Mouse (Mus musculus) embryonic facial prominence, embryonic 15.5 days (tissue): Measurements from ENCODE around the gene Zc3h18. TPM values are rescaled to one million over a fixed set of nuclear protein-coding genes. Genes with fewer than 3 reads are reported as not detected.

Source experiments
- ATAC-seq: fragments of 200-750 bp; cut with Nextera tagmentation; 2 replicates; pipeline ENCODE4 v1.8.0; 2017; ENCODE audit warnings: low read depth, moderate TSS enrichment; ENCODE audit not compliant: insufficient number of reproducible peaks, low FRiP score, low TSS enrichment
- H3K27ac ChIP-seq: fragments of 300-500 bp; sonication (generic); replicated peaks from 2 replicates; pipeline ENCODE4 v1.5.1; 2015; ENCODE audit warnings: mild to moderate bottlenecking, inconsistent platforms
- H3K27me3 ChIP-seq: fragments of 300-500 bp; sonication (generic); 2 replicates; pipeline ENCODE4 v1.6.1; 2015; ENCODE audit warnings: inconsistent platforms
- H3K36me3 ChIP-seq: fragments of 300-500 bp; sonication (generic); 2 replicates; pipeline ENCODE4 v1.6.1; 2015; ENCODE audit warnings: mild to moderate bottlenecking, inconsistent platforms
- H3K4me1 ChIP-seq: fragments of 300-500 bp; sonication (generic); 2 replicates; pipeline ENCODE4 v1.6.1; 2015; ENCODE audit warnings: inconsistent platforms
- H3K4me2 ChIP-seq: fragments of 300-500 bp; sonication (generic); replicated peaks from 2 replicates; pipeline ENCODE4 v1.6.1; 2015; ENCODE audit warnings: mild to moderate bottlenecking, inconsistent platforms
- H3K4me3 ChIP-seq: fragments of 300-500 bp; sonication (generic); replicated peaks from 2 replicates; pipeline ENCODE4 v1.5.1; 2015; ENCODE audit warnings: mild to moderate bottlenecking, inconsistent platforms
- H3K9ac ChIP-seq: fragments of 300-500 bp; sonication (generic); 2 replicates; pipeline ENCODE4 v1.6.1; 2015; ENCODE audit warnings: inconsistent platforms
- H3K9me3 ChIP-seq: fragments of 300-500 bp; sonication (generic); replicated peaks from 2 replicates; pipeline ENCODE4 v1.6.1; 2016; ENCODE audit warnings: inconsistent platforms
- WGBS: fragments of 180-500 bp; shearing (Covaris S2); methylation state at CpG from one replicate; pipeline ENCODE4 v1.1.7; 2015; 5-methylcytosine and 5-hydroxymethylcytosine counted together
- polyA plus RNA-seq: library from polyadenylated mRNA; unstranded; fragments of >200 nt; fragmentation: Nextera tagmentation; extraction: Ambion mirVana; gene quantifications from 2 replicates; pipeline ENCODE4 v1.2.1, GENCODE M21; 2015

The Zc3h18 gene
- polyA plus RNA-seq, 1 experiment from 2014 or later = 49.7 TPM

- Histone ChIP-seq H3K4me2 (no peak overlapping the region), H3K9me3 (no peaks in the 10 kb centered on the region), H3K27ac (no peak overlapping the region), H3K36me3 (no peaks in the 10 kb centered on the region), H3K4me3 (no peak overlapping the region), H3K9ac (no peak overlapping the region), H3K4me1 (peaks cover 33% of the 10 kb centered on the region), H3K27me3 (peaks cover 11% of the 10 kb centered on the region; the same call in 1 of the 2 replicates)
- no peak for ATAC-seq
- WGBS = 63% methylated on average over 5 of the region's 5 CpGs
Observed at GRCm38 (mm10) chr8:122347811-122348552, 28.4 kb upstream of the Zc3h18 start.

- 39% methylated on average over 15 of the region's 15 CpGs for WGBS
- H3K4me1 ChIP-seq = peaks cover 18% of the 10 kb centered on the region
Observed at GRCm38 (mm10) chr8:122349357-122350297, 26.8 kb upstream of the Zc3h18 start.

GRCm38 (mm10) chr8:122350309-122351089 lies 25.9 kb upstream of the Zc3h18 start:
- Histone ChIP-seq H3K4me1 (peaks cover 11% of the 10 kb centered on the region), H3K27ac (no peak overlapping the region), H3K9ac (no peak overlapping the region), H3K9me3 (no peaks in the 10 kb centered on the region), H3K4me2 (no peak overlapping the region), H3K27me3 (0 out of 2 replicates have a peak, but pooled peaks cover 3% of the 10 kb centered on the region), H3K4me3 (no peak overlapping the region), H3K36me3 (no peaks in the 10 kb centered on the region)
- WGBS = 32% methylated on average over 11 of the region's 11 CpGs
- ATAC-seq = no peak

More at GRCm38 (mm10) chr8:122349357-122350297, 26.8 kb upstream of the Zc3h18 start:
- H3K9me3 ChIP-seq = no peaks in the 10 kb centered on the region
- no peak overlapping the region for H3K4me3 ChIP-seq
- no peaks in the 10 kb centered on the region for H3K36me3 ChIP-seq
- no peak for ATAC-seq
- no peak overlapping the region for H3K9ac ChIP-seq
- peaks cover 3% of the 10 kb centered on the region; the same call in 1 of the 2 replicates for H3K27me3 ChIP-seq
- H3K4me2 ChIP-seq = no peak overlapping the region
- no peak overlapping the region for H3K27ac ChIP-seq

GRCm38 (mm10) chr8:122354157-122354556 lies 22.3 kb upstream of the Zc3h18 start:
- Histone ChIP-seq H3K27ac (no peak overlapping the region; the same call in 1 of the 2 replicates), H3K9ac (no peak overlapping the region), H3K4me2 (no peak overlapping the region), H3K9me3 (no peaks in the 10 kb centered on the region), H3K27me3 (no peaks in the 10 kb centered on the region), H3K36me3 (no peaks in the 10 kb centered on the region), H3K4me1 (peaks cover 8% of the 10 kb centered on the region), H3K4me3 (no peak overlapping the region)
- ATAC-seq = no peak
- WGBS = 88% methylated on average over 8 of the region's 8 CpGs

GRCm38 (mm10) chr8:122355642-122356606 lies 20.5 kb upstream of the Zc3h18 start:
- Histone ChIP-seq H3K9me3 (no peaks in the 10 kb centered on the region), H3K4me2 (no peak overlapping the region), H3K27me3 (no peaks in the 10 kb centered on the region; the same call in 1 of the 2 replicates), H3K9ac (no peak overlapping the region), H3K27ac (no peak overlapping the region), H3K4me3 (no peak overlapping the region), H3K4me1 (no peaks in the 10 kb centered on the region; the same call in 1 of the 2 replicates), H3K36me3 (no peaks in the 10 kb centered on the region)
- WGBS = 65% methylated on average over 9 of the region's 9 CpGs
- ATAC-seq = no peak

GRCm38 (mm10) chr8:122357202-122357601 lies 19.2 kb upstream of the Zc3h18 start:
- H3K4me1 ChIP-seq = peaks cover 10% of the 10 kb centered on the region
- no peaks in the 10 kb centered on the region; the same call in 1 of the 2 replicates for H3K27me3 ChIP-seq
- H3K4me2 ChIP-seq = no peak overlapping the region
- no peak overlapping the region for H3K27ac ChIP-seq
- H3K9ac ChIP-seq = no peak overlapping the region
- H3K4me3 ChIP-seq = no peak overlapping the region
- ATAC-seq = no peak
- 70% methylated on average over 11 of the region's 11 CpGs for WGBS
- H3K9me3 ChIP-seq = no peaks in the 10 kb centered on the region
- no peaks in the 10 kb centered on the region for H3K36me3 ChIP-seq

GRCm38 (mm10) chr8:122357641-122358040 lies 18.8 kb upstream of the Zc3h18 start:
- Histone ChIP-seq H3K9ac (no peak overlapping the region), H3K36me3 (no peaks in the 10 kb centered on the region), H3K9me3 (no peaks in the 10 kb centered on the region), H3K27ac (no peak overlapping the region), H3K27me3 (no peaks in the 10 kb centered on the region; the same call in 1 of the 2 replicates), H3K4me3 (no peak overlapping the region), H3K4me1 (peaks cover 14% of the 10 kb centered on the region), H3K4me2 (no peak overlapping the region)
- ATAC-seq = no peak
- 82% methylated on average over 5 of the region's 5 CpGs for WGBS

- no peak overlapping the region for H3K4me3 ChIP-seq
- no peak for ATAC-seq
- H3K4me2 ChIP-seq = no peak overlapping the region
- H3K27me3 ChIP-seq = no peaks in the 10 kb centered on the region; the same call in 1 of the 2 replicates
- WGBS = 71% methylated on average over 15 of the region's 15 CpGs
- H3K9ac ChIP-seq = no peak overlapping the region
- H3K27ac ChIP-seq = no peak overlapping the region
- H3K36me3 ChIP-seq = no peaks in the 10 kb centered on the region
- no peaks in the 10 kb centered on the region for H3K9me3 ChIP-seq
- H3K4me1 ChIP-seq = peaks cover 18% of the 10 kb centered on the region
Observed at GRCm38 (mm10) chr8:122359111-122359775, 17.2 kb upstream of the Zc3h18 start.

GRCm38 (mm10) chr8:122360696-122361416 lies 15.6 kb upstream of the Zc3h18 start, which contains the start of gene Trhr2:
Trhr2 (minus strand) TSS chr8:122360746.
- no peak within 1 kb of the TSS for H3K9ac ChIP-seq

More at GRCm38 (mm10) chr8:122360696-122361416, 15.6 kb upstream of the Zc3h18 start, which contains the start of gene Trhr2:
- H3K27ac ChIP-seq = no peak within 1 kb of the TSS
- no peak within 1 kb of the TSS for H3K4me3 ChIP-seq
- no peaks in the 10 kb centered on the region for H3K9me3 ChIP-seq
- no peak for ATAC-seq
- WGBS = 78% methylated on average over 7 of the region's 7 CpGs
- H3K36me3 ChIP-seq = no peaks in the 10 kb centered on the region
- no peaks in the 10 kb centered on the region; the same call in none of the 2 replicates for H3K27me3 ChIP-seq
- H3K4me1 ChIP-seq = peaks cover 18% of the 10 kb centered on the region
- H3K4me2 ChIP-seq = no peak within 1 kb of the TSS
